Mouse (Mus musculus) midbrain, embryonic 12.5 days (tissue): ENCODE measurements around the gene Nyap1. TPM values are rescaled to one million over a fixed set of nuclear protein-coding genes. Genes with fewer than 3 reads are reported as not detected.

Experiments
- ATAC-seq: fragments of 200-750 bp; cut with Nextera tagmentation; 2 replicates; pipeline ENCODE4 v1.8.0; 2017; ENCODE audit warnings: low read depth, moderate TSS enrichment, moderate library complexity; ENCODE audit not compliant: low FRiP score
- H3K27ac ChIP-seq: fragments of 300-500 bp; sonication (generic); replicated peaks from 2 replicates; pipeline ENCODE4 v1.5.1; 2016; ENCODE audit warnings: mild to moderate bottlenecking
- H3K27me3 ChIP-seq: fragments of 300-500 bp; sonication (generic); 2 replicates; pipeline ENCODE4 v1.6.1; 2016; ENCODE audit warnings: mild to moderate bottlenecking
- H3K36me3 ChIP-seq: fragments of 300-500 bp; sonication (generic); 2 replicates; pipeline ENCODE4 v1.6.1; 2016
- H3K4me1 ChIP-seq: fragments of 300-500 bp; sonication (generic); 2 replicates; pipeline ENCODE4 v1.6.1; 2016
- H3K4me2 ChIP-seq: fragments of 300-500 bp; sonication (generic); replicated peaks from 2 replicates; pipeline ENCODE4 v1.6.1; 2016; ENCODE audit warnings: mild to moderate bottlenecking, moderate library complexity
- H3K4me3 ChIP-seq: fragments of 300-500 bp; sonication (generic); 2 replicates; pipeline ENCODE4 v1.5.1; 2016; ENCODE audit warnings: mild to moderate bottlenecking
- H3K9ac ChIP-seq: fragments of 300-500 bp; sonication (generic); replicated peaks from 2 replicates; pipeline ENCODE4 v1.6.1; 2016; ENCODE audit warnings: mild to moderate bottlenecking, moderate library complexity
- H3K9me3 ChIP-seq: fragments of 300-500 bp; sonication (generic); 2 replicates; pipeline ENCODE4 v1.6.1; 2016; ENCODE audit warnings: mild to moderate bottlenecking
- WGBS: fragments of 180-500 bp; shearing (Covaris S2); methylation state at CpG from one replicate; pipeline ENCODE4 v1.1.7; 2016; 5-methylcytosine and 5-hydroxymethylcytosine counted together
- polyA plus RNA-seq: library from polyadenylated mRNA; unstranded; fragments of >200 nt; fragmentation: Nextera tagmentation; extraction: Ambion mirVana; gene quantifications from 2 replicates; pipeline ENCODE4 v1.2.1, GENCODE M21; 2016

Gene Nyap1
- polyA plus RNA-seq, 1 experiment from 2014 or later, result 22.1 TPM

DNA sequence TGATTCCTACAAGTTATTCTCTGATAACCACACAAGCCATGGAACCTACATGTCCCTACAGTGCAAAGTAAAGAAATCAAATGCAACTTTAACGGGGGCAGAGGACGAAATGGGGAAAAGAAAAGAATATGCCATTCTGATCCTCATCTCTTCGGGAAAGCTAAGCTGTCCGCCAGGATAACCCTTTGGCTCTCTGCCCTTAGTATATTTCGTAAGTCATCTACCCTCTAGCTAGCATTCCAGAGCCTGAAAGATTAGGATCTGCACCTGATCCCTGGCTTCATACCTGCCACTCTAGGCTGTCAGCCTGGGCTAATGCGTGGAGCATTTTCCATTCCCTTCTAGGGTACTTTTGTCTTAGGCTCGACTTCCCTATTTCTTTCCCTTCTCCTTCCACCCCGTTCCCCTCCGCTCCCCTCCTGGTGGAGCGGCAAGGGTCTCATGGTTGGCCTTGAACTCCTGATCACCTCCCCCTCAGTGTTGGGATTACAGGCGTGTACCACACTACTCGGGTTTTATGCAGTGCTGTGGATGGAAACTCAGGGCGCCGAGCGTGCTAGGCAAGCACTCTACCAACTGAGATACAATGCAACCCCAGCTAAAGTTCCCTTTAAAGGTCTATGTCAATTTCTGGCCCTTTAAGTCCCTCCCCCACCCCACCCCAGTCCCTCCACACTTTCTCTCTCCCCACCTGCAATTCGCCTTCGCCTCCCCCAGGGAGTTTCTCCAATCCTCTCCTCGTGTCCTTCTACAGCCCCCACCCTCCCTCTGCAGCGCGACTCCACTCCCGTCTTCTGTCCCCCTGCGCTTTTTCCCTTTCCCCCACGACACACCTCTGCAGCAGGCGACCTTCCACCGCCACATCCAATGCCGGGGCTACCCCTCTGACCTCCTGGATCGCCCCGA, 57.8 kb downstream of the Nyap1 start:
- Histone ChIP-seq H3K27me3 (peaks cover 8% of the 10 kb centered on the region), H3K4me2 (peak overlapping the region; percentile 95), H3K9me3 (no peaks in the 10 kb centered on the region), H3K27ac (peak overlapping the region; percentile 80), H3K4me1 (peaks cover 20% of the 10 kb centered on the region), H3K9ac (peak overlapping the region; percentile 79), H3K4me3 (peak overlapping the region; percentile 76), H3K36me3 (0 out of 2 replicates have a peak, but pooled peaks cover 4% of the 10 kb centered on the region)
- no peak; the same call in 1 of the 2 replicates for ATAC-seq
- WGBS, result 15% methylated on average over 28 of the region's 28 CpGs

- no peak overlapping the region for H3K27ac ChIP-seq
- no peak overlapping the region; the same call in 1 of the 2 replicates for H3K4me3 ChIP-seq
- H3K27me3 ChIP-seq, result peaks cover 8% of the 10 kb centered on the region
- no peak for ATAC-seq
- peaks cover 4% of the 10 kb centered on the region; the same call in 1 of the 2 replicates for H3K36me3 ChIP-seq
- peak overlapping the region; percentile 95; the same call in 1 of the 2 replicates for H3K4me2 ChIP-seq
- peaks cover 20% of the 10 kb centered on the region for H3K4me1 ChIP-seq
- 81% methylated on average over 6 of the region's 6 CpGs for WGBS
- no peak overlapping the region; the same call in 1 of the 2 replicates for H3K9ac ChIP-seq
- H3K9me3 ChIP-seq, result no peaks in the 10 kb centered on the region
Observed at GRCm38 (mm10) chr5:137682526-137682925, 58.9 kb downstream of the Nyap1 start.

Other genes starting within 250 kb of the Nyap1 start
- 58.0 and 58.1 TPM in 2 replicates for gene Pop7, start 239.1 kb downstream of the Nyap1 start, polyA plus RNA-seq
- 20.5 and 21.1 TPM in 2 replicates for gene Gigyf1, start 223.1 kb downstream of the Nyap1 start, polyA plus RNA-seq
- gene Epo, start 208.4 kb downstream of the Nyap1 start, polyA plus RNA-seq, result 0.34 TPM in 1 of 2 replicates, not detected in the other
- gene Gnb2, start 208.1 kb downstream of the Nyap1 start, polyA plus RNA-seq, result 464 and 467 TPM in 2 replicates
- 89.4 and 93.1 TPM in 2 replicates for gene Actl6b, start 188.1 kb downstream of the Nyap1 start, polyA plus RNA-seq
- gene Tfr2, start 171.8 kb downstream of the Nyap1 start, polyA plus RNA-seq, result 1.6 and 2.4 TPM in 2 replicates
- gene Mospd3, start 140.5 kb downstream of the Nyap1 start, polyA plus RNA-seq, result 31.9 and 33.5 TPM in 2 replicates
- 49.0 and 68.9 TPM in 2 replicates for gene Pcolce, start 127.8 kb downstream of the Nyap1 start, polyA plus RNA-seq
- 0.23 and 0.24 TPM in 2 replicates for gene Fbxo24, start 112.6 kb downstream of the Nyap1 start, polyA plus RNA-seq
- 31.3 and 33.5 TPM in 2 replicates for gene Lrch4, start 112.5 kb downstream of the Nyap1 start, polyA plus RNA-seq
- gene Gm20605, start 112.4 kb downstream of the Nyap1 start, polyA plus RNA-seq, result 10.7 and 12.9 TPM in 2 replicates
- gene Sap25, start 100.3 kb downstream of the Nyap1 start, polyA plus RNA-seq, result 8.1 and 10.7 TPM in 2 replicates
- 0.14 and 0.29 TPM in 2 replicates for gene Irs3, start 95.9 kb downstream of the Nyap1 start, polyA plus RNA-seq
- gene Agfg2, start 56.9 kb downstream of the Nyap1 start, polyA plus RNA-seq, result 25.9 and 29.0 TPM in 2 replicates
- 68.4 and 71.4 TPM in 2 replicates for gene Tsc22d4, start 4.1 kb upstream of the Nyap1 start, polyA plus RNA-seq
- gene Ppp1r35, start 37.2 kb upstream of the Nyap1 start, polyA plus RNA-seq, result 67.7 and 73.0 TPM in 2 replicates
- gene Mepce, start 46.0 kb upstream of the Nyap1 start, polyA plus RNA-seq, result 12.1 and 13.7 TPM in 2 replicates
- gene Zcwpw1, start 46.2 kb upstream of the Nyap1 start, polyA plus RNA-seq, result 14.9 and 17.9 TPM in 2 replicates
- gene Pilra, start 94.7 kb upstream of the Nyap1 start, polyA plus RNA-seq, result 0.29 and 0.33 TPM in 2 replicates
- not detected in 2 replicates for gene Pilrb1, start 116.5 kb upstream of the Nyap1 start, polyA plus RNA-seq
- not detected in 2 replicates for gene Pilrb2, start 130.2 kb upstream of the Nyap1 start, polyA plus RNA-seq
- gene Cyp3a13, start 180.0 kb upstream of the Nyap1 start, polyA plus RNA-seq, result not detected in 2 replicates
- gene Gjc3, start 221.5 kb upstream of the Nyap1 start, polyA plus RNA-seq, result 0.15 TPM in 1 of 2 replicates, not detected in the other
- not detected in 2 replicates for gene Azgp1, start 239.9 kb upstream of the Nyap1 start, polyA plus RNA-seq